Mouse (Mus musculus): Measurements from ENCODE around the gene Ddx4.

DNA sequence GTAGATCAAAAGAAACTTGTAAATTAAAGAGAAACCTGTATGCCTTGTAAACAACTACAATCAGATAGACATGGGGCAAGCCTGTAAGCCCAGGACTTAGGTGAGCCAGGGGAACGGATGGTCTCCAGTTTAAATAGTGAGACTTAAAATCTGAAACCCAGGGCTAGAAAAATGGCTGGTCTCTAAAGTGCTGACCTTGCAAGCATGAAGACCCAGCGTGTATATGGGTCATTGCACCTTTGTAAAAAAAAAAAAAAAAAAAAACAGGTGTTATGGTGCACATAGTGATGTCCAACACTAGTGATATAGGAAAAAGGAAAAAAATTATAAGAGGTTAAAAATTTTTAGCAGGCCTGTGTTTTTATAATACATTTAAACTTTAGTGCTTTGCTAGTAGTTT lies 9.4 kb upstream of the Ddx4 start:
- TF ChIP-seq TCF3 (IDR thresholded peaks at IDR 0.05; ENCODE audit: insufficient read length, low read depth): no peak
- TF ChIP-seq CEBPB (IDR thresholded peaks at IDR 0.05; ENCODE audit: insufficient read depth, poor library complexity, severe bottlenecking): no peak

Measured in myocyte (in vitro differentiated cells).